Mouse (Mus musculus): ENCODE data around the gene Abi1.
"Not testable (repeated sequence)": the region's sequence is repeated elsewhere in the genome, so short reads cannot be mapped to it uniquely, and the experiment has no call there.

Gene Abi1

GRCm38 (mm10) chr2:23028826-23029225, 11.2 kb downstream of the Abi1 start:
- no peak for DNase-seq

GRCm38 (mm10) chr2:23026379-23026778, 13.7 kb downstream of the Abi1 start:
- no peak for DNase-seq

GRCm38 (mm10) chr2:23023714-23024282, 16.2 kb downstream of the Abi1 start:
- DNase-seq, result no peak

GRCm38 (mm10) chr2:23023023-23023422, 17.0 kb downstream of the Abi1 start:
- no peak for DNase-seq

- DNase-seq, result peak; percentile 46
These were observed 18.3 kb downstream of the Abi1 start for GRCm38 (mm10) chr2:23021721-23022120.

GRCm38 (mm10) chr2:23021320-23021719, 18.7 kb downstream of the Abi1 start:
- no peak for DNase-seq

- DNase-seq, result no peak
These were observed 20.9 kb downstream of the Abi1 start for GRCm38 (mm10) chr2:23019170-23019569.

- no peak for DNase-seq
These were observed 23.9 kb downstream of the Abi1 start for GRCm38 (mm10) chr2:23016121-23016520.

GRCm38 (mm10) chr2:23015335-23015734, 24.7 kb downstream of the Abi1 start:
- DNase-seq, result no peak

- DNase-seq, result not testable (repeated sequence)
These were observed 25.1 kb downstream of the Abi1 start for GRCm38 (mm10) chr2:23014935-23015334.

GRCm38 (mm10) chr2:23008256-23008655, 31.8 kb downstream of the Abi1 start:
- DNase-seq, result no peak

GRCm38 (mm10) chr2:23007577-23007976, 32.5 kb downstream of the Abi1 start:
- no peak for DNase-seq

- no peak for DNase-seq
These were observed 32.9 kb downstream of the Abi1 start for GRCm38 (mm10) chr2:23007149-23007548.

- no peak for DNase-seq
These were observed 33.8 kb downstream of the Abi1 start for GRCm38 (mm10) chr2:23006219-23006618.

- DNase-seq, result no peak
These were observed 37.4 kb downstream of the Abi1 start for GRCm38 (mm10) chr2:23002637-23003036.

GRCm38 (mm10) chr2:22999620-23000019, 40.4 kb downstream of the Abi1 start:
- DNase-seq, result no peak

- DNase-seq, result no peak
These were observed 41.2 kb downstream of the Abi1 start for GRCm38 (mm10) chr2:22998804-22999203.

- DNase-seq, result no peak
These were observed 42.0 kb downstream of the Abi1 start for GRCm38 (mm10) chr2:22998015-22998414.

GRCm38 (mm10) chr2:22996071-22996470, 44.0 kb downstream of the Abi1 start:
- no peak for DNase-seq

- no peak for DNase-seq
These were observed 53.9 kb downstream of the Abi1 start for GRCm38 (mm10) chr2:22985973-22986657.

GRCm38 (mm10) chr2:22977387-22977973, 62.6 kb downstream of the Abi1 start:
- DNase-seq, result no peak

GRCm38 (mm10) chr2:22962970-22963369, 77.1 kb downstream of the Abi1 start:
- DNase-seq, result no peak

- DNase-seq, result no peak
These were observed 77.8 kb downstream of the Abi1 start for GRCm38 (mm10) chr2:22962242-22962641.

- no peak for DNase-seq
These were observed 78.4 kb downstream of the Abi1 start for GRCm38 (mm10) chr2:22961681-22962080.
